Mouse (Mus musculus): Measurements from ENCODE around the gene Ankrd34a. TPM values are rescaled to one million over a fixed set of nuclear protein-coding genes. Genes with fewer than 3 reads are reported as not detected.

Gene Ankrd34a
- polyA plus RNA-seq, 1 experiment from 2014 or later, result not detected

DNA sequence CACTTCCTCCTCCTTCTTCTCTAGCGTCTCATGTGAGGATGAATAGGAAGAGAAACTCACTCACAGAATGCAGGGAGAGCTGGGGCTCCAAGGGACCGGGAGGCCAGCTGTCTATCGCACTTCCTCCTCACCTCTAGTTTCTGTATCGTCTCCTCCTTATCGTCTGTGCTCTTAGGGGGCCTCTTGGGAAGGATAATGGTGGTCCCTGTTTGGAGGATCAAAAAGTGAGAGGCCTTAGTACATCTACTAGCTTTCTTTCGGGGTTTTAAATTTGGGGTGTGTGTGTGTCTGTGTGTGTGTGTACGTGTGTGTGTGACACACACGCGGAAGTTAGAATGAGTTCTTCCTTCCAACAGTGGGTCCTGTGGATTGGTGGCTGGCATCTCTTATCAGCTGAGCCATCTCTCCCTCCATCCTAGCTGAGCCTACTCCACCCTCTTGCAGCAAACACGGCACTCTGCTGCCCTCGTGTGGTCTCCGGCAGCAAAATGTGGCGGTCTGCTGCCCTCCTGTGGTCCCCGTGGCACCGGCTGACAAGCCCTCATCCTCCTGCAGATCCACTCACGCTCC, 16.5 kb upstream of the Ankrd34a start:
- Histone ChIP-seq H3K27me3 (ENCODE audit: insufficient read depth, low read length) (no peaks in the 10 kb centered on the region), H3K4me1 (ENCODE audit: insufficient read depth) (peaks cover 33% of the 10 kb centered on the region), H3K27ac (ENCODE audit: low read depth) (peak overlapping the region; percentile 50; the same call in 1 of the 2 replicates), H3K36me3 (replicated peaks; ENCODE audit: insufficient read depth, low read length) (no peaks in the 10 kb centered on the region; the same call in 1 of the 2 replicates), H3K9ac (replicated peaks) (no peak overlapping the region; the same call in none of the 2 replicates), H3K4me3 (ENCODE audit: low read depth, low read length) (peak overlapping the region; percentile 16), H3K4me2 (ENCODE audit: low read depth, low read length) (peak overlapping the region; percentile 61), H3K9me3 (ENCODE audit: low read length) (no peaks in the 10 kb centered on the region)
- peak; percentile 93 for DNase-seq
- TF ChIP-seq EP300 (IDR thresholded peaks at IDR 0.05; ENCODE audit: low read depth), result no peak
- TF ChIP-seq CTCF (IDR thresholded peaks at IDR 0.05; ENCODE audit: low read depth), result peak; percentile 100
- peak; percentile 55 for ATAC-seq
- WGBS (ENCODE audit: insufficient replicate concordance), result 4% methylated on average over 16 of the region's 16 CpGs

DNA sequence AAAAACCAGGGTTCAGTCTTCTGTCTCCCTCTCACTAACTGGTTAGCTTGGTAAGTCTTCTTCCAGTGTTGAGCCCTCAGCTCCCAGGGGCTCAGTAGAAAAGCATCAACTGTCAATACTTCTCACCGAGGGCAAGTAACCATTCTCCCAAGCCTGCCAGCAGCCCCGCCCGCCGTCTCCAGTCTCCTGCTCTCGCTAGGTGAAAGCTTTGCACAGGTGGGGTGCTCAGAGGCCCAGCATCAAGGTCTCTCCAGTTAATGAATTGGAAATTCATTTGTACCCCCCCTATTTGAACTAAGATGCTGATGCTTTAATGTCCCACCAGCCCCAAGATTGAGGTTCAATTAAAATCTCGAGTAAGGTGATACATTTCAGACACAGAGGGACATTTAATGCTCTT, 15.3 kb upstream of the Ankrd34a start:
- Histone ChIP-seq H3K27ac (ENCODE audit: low read depth) (no peak overlapping the region), H3K4me2 (ENCODE audit: low read depth, low read length) (no peak overlapping the region), H3K4me1 (ENCODE audit: insufficient read depth) (peaks cover 21% of the 10 kb centered on the region), H3K4me3 (ENCODE audit: low read depth, low read length) (no peak overlapping the region), H3K36me3 (replicated peaks; ENCODE audit: insufficient read depth, low read length) (no peaks in the 10 kb centered on the region; the same call in 1 of the 2 replicates), H3K27me3 (ENCODE audit: insufficient read depth, low read length) (no peaks in the 10 kb centered on the region), H3K9me3 (ENCODE audit: low read length) (no peaks in the 10 kb centered on the region), H3K9ac (replicated peaks) (no peak overlapping the region)
- 63% methylated on average over 6 of the region's 6 CpGs for WGBS (ENCODE audit: insufficient replicate concordance)
- DNase-seq, result no peak
- TF ChIP-seq CTCF (IDR thresholded peaks at IDR 0.05; ENCODE audit: low read depth) (no peak), EP300 (IDR thresholded peaks at IDR 0.05; ENCODE audit: low read depth) (no peak)
- no peak for ATAC-seq

DNA sequence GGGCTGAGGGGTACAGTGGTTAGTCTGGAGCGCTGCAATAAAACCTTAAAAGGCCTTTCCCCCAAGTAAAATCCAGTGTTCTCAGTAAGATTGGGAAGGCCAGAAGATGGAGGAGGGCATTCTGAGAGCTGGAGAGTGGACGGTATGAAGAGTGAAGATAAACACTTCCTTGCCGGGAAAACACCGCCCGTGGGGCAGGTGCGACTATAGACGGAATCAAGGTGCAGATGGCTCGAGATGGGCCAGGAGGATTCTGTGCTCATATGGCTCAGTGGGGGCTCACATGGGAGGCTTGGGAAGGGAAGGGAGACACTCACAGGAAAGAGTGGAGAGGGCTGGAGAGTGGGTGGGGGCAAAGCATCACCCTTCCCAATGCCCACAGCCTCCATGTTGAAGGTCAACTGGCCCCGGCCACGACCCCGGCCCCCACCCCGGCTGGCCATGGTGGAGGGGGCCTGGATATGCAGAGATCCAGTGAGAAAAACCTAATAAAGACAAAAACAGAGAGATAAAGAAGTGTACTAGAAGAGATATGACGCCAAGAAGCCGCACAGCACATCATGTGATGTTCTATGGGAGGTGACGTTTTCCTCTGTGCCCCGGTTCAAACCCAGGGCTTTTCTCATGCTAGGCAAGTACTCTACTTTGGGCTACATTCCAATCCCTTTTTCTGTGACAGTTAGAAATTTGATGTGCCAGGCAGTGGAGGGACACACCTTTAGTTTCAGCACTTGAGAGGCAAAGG, 14.5 kb upstream of the Ankrd34a start:
- Histone ChIP-seq H3K4me2 (ENCODE audit: low read depth, low read length) (no peak overlapping the region), H3K27ac (ENCODE audit: low read depth) (no peak overlapping the region), H3K9me3 (ENCODE audit: low read length) (no peaks in the 10 kb centered on the region), H3K9ac (replicated peaks) (no peak overlapping the region), H3K4me3 (ENCODE audit: low read depth, low read length) (no peak overlapping the region), H3K27me3 (ENCODE audit: insufficient read depth, low read length) (no peaks in the 10 kb centered on the region), H3K4me1 (ENCODE audit: insufficient read depth) (peaks cover 13% of the 10 kb centered on the region; the same call in 1 of the 2 replicates), H3K36me3 (replicated peaks; ENCODE audit: insufficient read depth, low read length) (no peaks in the 10 kb centered on the region; the same call in 1 of the 2 replicates)
- no peak for ATAC-seq
- DNase-seq, result no peak
- 84% methylated on average over 16 of the region's 16 CpGs for WGBS (ENCODE audit: insufficient replicate concordance)
- no peak for TF ChIP-seq CTCF (IDR thresholded peaks at IDR 0.05; ENCODE audit: low read depth)
- no peak for TF ChIP-seq EP300 (IDR thresholded peaks at IDR 0.05; ENCODE audit: low read depth)

DNA sequence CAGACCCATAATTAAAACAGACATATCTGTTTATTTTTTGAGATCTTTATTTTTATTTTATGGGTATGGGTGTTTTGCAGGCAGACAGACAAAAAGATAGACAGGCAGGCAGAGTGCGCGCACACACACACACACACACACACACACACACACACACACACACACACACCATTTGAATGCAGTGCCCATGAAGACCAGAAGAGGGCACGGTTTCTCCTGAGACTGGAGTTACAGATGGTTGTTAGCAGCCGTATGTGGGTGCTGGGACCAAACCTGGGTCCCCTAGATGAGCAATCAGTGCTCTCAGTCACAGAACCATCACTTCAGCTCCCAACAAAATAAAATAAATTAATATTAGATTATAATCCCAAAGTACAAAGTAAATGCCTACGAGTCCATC, 13.1 kb upstream of the Ankrd34a start:
- ATAC-seq (no peak), DNase-seq (no peak)
- H3K4me3 ChIP-seq (ENCODE audit: low read depth, low read length), result no peak overlapping the region
- H3K36me3 ChIP-seq (replicated peaks; ENCODE audit: insufficient read depth, low read length), result no peaks in the 10 kb centered on the region; the same call in 1 of the 2 replicates
- peaks cover 4% of the 10 kb centered on the region; the same call in 1 of the 2 replicates for H3K9me3 ChIP-seq (ENCODE audit: low read length)
- no peak overlapping the region for H3K27ac ChIP-seq (ENCODE audit: low read depth)
- no peak overlapping the region for H3K9ac ChIP-seq (replicated peaks)
- H3K4me2 ChIP-seq (ENCODE audit: low read depth, low read length), result no peak overlapping the region
- H3K27me3 ChIP-seq (ENCODE audit: insufficient read depth, low read length), result no peaks in the 10 kb centered on the region
- TF ChIP-seq EP300 (IDR thresholded peaks at IDR 0.05; ENCODE audit: low read depth) (no peak), CTCF (IDR thresholded peaks at IDR 0.05; ENCODE audit: low read depth) (peak; percentile 30; the same call in 1 of the 2 replicates)
- H3K4me1 ChIP-seq (ENCODE audit: insufficient read depth), result peaks cover 10% of the 10 kb centered on the region; the same call in 1 of the 2 replicates
- WGBS (ENCODE audit: insufficient replicate concordance), result 91% methylated on average over 5 of the region's 5 CpGs

DNA sequence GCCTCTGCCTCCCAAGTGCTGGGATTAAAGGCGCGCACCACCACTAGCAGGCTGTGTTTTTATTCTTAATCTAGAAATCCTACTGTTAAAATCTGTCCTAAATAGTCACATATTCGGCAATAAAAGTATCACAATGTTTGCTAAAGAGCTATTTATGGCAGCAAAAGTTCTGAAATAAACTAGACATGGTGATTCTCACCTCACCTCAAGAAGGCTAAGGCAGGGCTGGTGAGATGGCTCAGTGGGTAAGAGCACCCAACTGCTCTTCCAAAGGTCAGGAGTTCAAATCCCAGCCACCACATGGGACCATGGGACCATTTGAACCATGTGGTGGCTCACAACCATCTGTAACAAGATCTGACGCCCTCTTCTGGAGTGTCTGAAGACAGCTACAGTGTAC, 5.8 kb upstream of the Ankrd34a start:
- WGBS (ENCODE audit: insufficient replicate concordance), result 85% methylated on average over 4 of the region's 4 CpGs
- DNase-seq (no peak), ATAC-seq (no peak)
- Histone ChIP-seq H3K4me3 (ENCODE audit: low read depth, low read length) (no peak overlapping the region), H3K4me1 (ENCODE audit: insufficient read depth) (peaks cover 9% of the 10 kb centered on the region), H3K9ac (replicated peaks) (no peak overlapping the region), H3K27ac (ENCODE audit: low read depth) (no peak overlapping the region), H3K27me3 (ENCODE audit: insufficient read depth, low read length) (peaks cover 9% of the 10 kb centered on the region), H3K9me3 (ENCODE audit: low read length) (peaks cover 4% of the 10 kb centered on the region; the same call in 1 of the 2 replicates), H3K36me3 (replicated peaks; ENCODE audit: insufficient read depth, low read length) (no peaks in the 10 kb centered on the region), H3K4me2 (ENCODE audit: low read depth, low read length) (no peak overlapping the region)
- TF ChIP-seq EP300 (IDR thresholded peaks at IDR 0.05; ENCODE audit: low read depth) (no peak), CTCF (IDR thresholded peaks at IDR 0.05; ENCODE audit: low read depth) (no peak)

DNA sequence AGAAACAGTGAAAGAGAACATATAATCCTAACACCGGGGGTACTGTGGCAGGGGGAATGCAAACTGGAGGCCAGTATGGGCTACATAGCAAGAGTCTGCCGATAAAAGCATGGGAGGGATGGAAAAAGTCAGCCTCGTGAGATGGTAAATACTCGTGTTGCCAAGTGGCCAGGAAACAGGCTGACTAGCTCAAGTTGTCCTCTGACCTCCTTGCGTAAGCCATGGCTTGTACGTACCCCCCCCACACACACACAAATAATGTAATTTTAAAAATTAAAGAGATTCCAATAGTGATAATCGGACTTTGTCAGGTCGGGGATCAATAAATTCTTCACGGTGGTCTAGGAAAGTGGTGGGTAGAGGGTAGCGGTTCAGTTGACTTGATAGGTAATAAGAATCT, 3.1 kb upstream of the Ankrd34a start:
- H3K4me2 ChIP-seq (ENCODE audit: low read depth, low read length), result peak overlapping the region; percentile 83
- peaks cover 30% of the 10 kb centered on the region for H3K4me1 ChIP-seq (ENCODE audit: insufficient read depth)
- peak overlapping the region; percentile 67 for H3K4me3 ChIP-seq (ENCODE audit: low read depth, low read length)
- H3K36me3 ChIP-seq (replicated peaks; ENCODE audit: insufficient read depth, low read length), result no peaks in the 10 kb centered on the region
- H3K27me3 ChIP-seq (ENCODE audit: insufficient read depth, low read length), result peaks cover 36% of the 10 kb centered on the region
- H3K9me3 ChIP-seq (ENCODE audit: low read length), result no peaks in the 10 kb centered on the region
- ATAC-seq, result peak; percentile 44
- 1% methylated on average over 10 of the region's 10 CpGs for WGBS (ENCODE audit: insufficient replicate concordance)
- H3K27ac ChIP-seq (ENCODE audit: low read depth), result peak overlapping the region; percentile 75
- TF ChIP-seq EP300 (IDR thresholded peaks at IDR 0.05; ENCODE audit: low read depth) (peak; percentile 27; the same call in 1 of the 2 replicates), CTCF (IDR thresholded peaks at IDR 0.05; ENCODE audit: low read depth) (no peak)
- DNase-seq, result no peak
- peak overlapping the region; percentile 66 for H3K9ac ChIP-seq (replicated peaks)
